Mouse (Mus musculus) activated CD4-positive, CD25-positive, alpha-beta regulatory T cell (primary cell): ENCODE measurements around the gene L2hgdh. TPM values are rescaled to one million over a fixed set of nuclear protein-coding genes. Genes with fewer than 3 reads are reported as not detected.

Source experiments
- polyA plus RNA-seq, 2 experiments: library from polyadenylated mRNA; unstranded; fragments of 100-300 nt; shearing (Covaris generic); gene quantifications; one replicate each; pipeline ENCODE4 v1.2.1; 2017

L2hgdh gene
- polyA plus RNA-seq = 1 to 10 TPM; 3.3 to 6.9 TPM

GRCm38 (mm10) chr12:69724711-69725460 lies at the start of gene L2hgdh, which contains the start of gene Atp5s:
Gene L2hgdh (minus strand): TSS chr12:69724873.
Gene Atp5s (plus strand): TSS chr12:69724950.

GRCm38 (mm10) chr12:69681566-69682061 lies 43.1 kb downstream of the L2hgdh start, which contains the start of gene Sos2:
Gene Sos2 (minus strand): TSS chr12:69681852.

Other genes starting within 250 kb of the L2hgdh start
- gene Vcpkmt, start 141.8 kb downstream of the L2hgdh start, polyA plus RNA-seq = 1 to 10 TPM; 5.0 to 5.9 TPM
- gene Sos2, start 43.0 kb downstream of the L2hgdh start, polyA plus RNA-seq = 10 to 100 TPM; 18.8 to 21.5 TPM
- gene Atp5s, start 77 bp upstream of the L2hgdh start, polyA plus RNA-seq = 10 to 100 TPM in 1 of 2 experiments, 1 to 10 TPM in 1; 9.1 to 14.3 TPM
- not detected for gene Cdkl1, start 66.4 kb upstream of the L2hgdh start, polyA plus RNA-seq
- gene Atl1, start 167.7 kb upstream of the L2hgdh start, polyA plus RNA-seq = 1 to 10 TPM in 1 of 2 experiments, under 1 TPM in 1; 0.54 to 1.5 TPM
- 1 to 10 TPM; 7.7 to 8.8 TPM for gene Map4k5, start 168.3 kb upstream of the L2hgdh start, polyA plus RNA-seq